In genomic region chr6:86157253-86158234, GRCm38 (mm10) we compare ENCODE assay signal across 9 mouse cellular contexts. TPM values are rescaled to one million over a fixed set of nuclear protein-coding genes. Genes with fewer than 3 reads are reported as not detected.
A peak's percentile ranks its signal among the peaks of the same experiment; 100 is the strongest.
DNase-seq lines count a peak whose midpoint lies in the region; ATAC-seq and TF ChIP-seq lines count a peak whose summit lies in the region.
"Had no signal": no experiment of that assay in that cellular context is flagged by ENCODE, and none has a peak within 500 bp of the region (broad histone marks: within the 10 kb centered on the region; RNA-seq: fewer than 3 reads in every experiment).

No protein-coding gene starts in this region.

- H3K9me3 ChIP-seq in hindbrain, postnatal 0 days (ENCODE audit: low read length): no peaks in the 10 kb centered on the region
- no peaks in the 10 kb centered on the region for H3K9me3 ChIP-seq in hindbrain, embryonic 13.5 days
- H3K9me3 ChIP-seq in MEL (replicated peaks; ENCODE audit: insufficient read depth, low read length): no peaks in the 10 kb centered on the region
- H3K9me3 ChIP-seq in lung, embryonic 15.5 days: no peaks in the 10 kb centered on the region
- no peaks in the 10 kb centered on the region for H3K9me3 ChIP-seq in hindbrain, embryonic 11.5 days (ENCODE audit: control insufficient read depth, low read length)

- peak; percentile 71 for DNase-seq in hindbrain, postnatal 0 days (ENCODE audit: low spot score)
- peak; percentile 17 for DNase-seq in MEL (ENCODE audit: low read depth, low spot score)
- peak; percentile 36 for DNase-seq in fibroblast of lung, adult 2 months (ENCODE audit: low read depth)
- no peak for DNase-seq in spleen, adult 18-20 months
- no peak for DNase-seq in layer of hippocampus, adult 11-12 months (ENCODE audit: low spot score)
- no peak for DNase-seq in hindbrain, embryonic 11.5 days (ENCODE audit: low spot score)

- H3K4me1 ChIP-seq in hindbrain, postnatal 0 days (ENCODE audit: insufficient read depth, low read length): peaks cover 4% of the 10 kb centered on the region; the same call in 1 of the 2 replicates
- peaks cover 8% of the 10 kb centered on the region for H3K4me1 ChIP-seq in hindbrain, embryonic 13.5 days (replicated peaks)
- no peaks in the 10 kb centered on the region; a peak in 1 of 4 replicates for H3K4me1 ChIP-seq in MEL (ENCODE audit: control insufficient read depth in 1 of 2, insufficient read depth in 2 of 2, low read length in 2 of 2)
- H3K4me1 ChIP-seq in lung, embryonic 15.5 days: peaks cover 11% of the 10 kb centered on the region
- no peaks in the 10 kb centered on the region for H3K4me1 ChIP-seq in hindbrain, embryonic 11.5 days (replicated peaks; ENCODE audit: control insufficient read depth, insufficient read depth, low read length)

- no peaks in the 10 kb centered on the region for H3K79me2 ChIP-seq in MEL (ENCODE audit: control insufficient read depth, insufficient read depth, low read length, poor library complexity)

- H3K27me3 ChIP-seq in hindbrain, postnatal 0 days (ENCODE audit: insufficient read depth, low read length): no peaks in the 10 kb centered on the region
- peaks cover 4% of the 10 kb centered on the region for H3K27me3 ChIP-seq in hindbrain, embryonic 13.5 days
- peaks cover 0 to 1% of the 10 kb centered on the region in 2 experiments; a peak in 2 of 4 replicates for H3K27me3 ChIP-seq in MEL (ENCODE audit: control insufficient read depth in 1 of 2, insufficient read depth in 2 of 2, low read length in 2 of 2)
- no peaks in the 10 kb centered on the region for H3K27me3 ChIP-seq in lung, embryonic 15.5 days
- H3K27me3 ChIP-seq in hindbrain, embryonic 11.5 days (ENCODE audit: control insufficient read depth, insufficient read depth, low read length): no peaks in the 10 kb centered on the region

- no peak overlapping the region for H3K4me2 ChIP-seq in hindbrain, postnatal 0 days (ENCODE audit: low read depth, low read length)
- H3K4me2 ChIP-seq in hindbrain, embryonic 13.5 days: no peak overlapping the region
- no peak overlapping the region for H3K4me2 ChIP-seq in lung, embryonic 15.5 days
- no peak overlapping the region for H3K4me2 ChIP-seq in hindbrain, embryonic 11.5 days (replicated peaks; ENCODE audit: low read depth, low read length)

- H3K4me3 ChIP-seq in hindbrain, postnatal 0 days (ENCODE audit: low read length): no peak overlapping the region
- H3K4me3 ChIP-seq in hindbrain, embryonic 13.5 days: no peak overlapping the region
- H3K4me3 ChIP-seq in MEL (ENCODE audit: control insufficient read depth in 1 of 2, insufficient read depth in 1 of 2, low read depth in 2 of 2, low read length in 2 of 2): no peak overlapping the region
- H3K4me3 ChIP-seq in lung, embryonic 15.5 days: no peak overlapping the region
- no peak overlapping the region for H3K4me3 ChIP-seq in hindbrain, embryonic 11.5 days (ENCODE audit: low read depth, low read length)

- WGBS in hindbrain, postnatal 0 days: 57% methylated on average over 17 of the region's 17 CpGs
- 66% methylated on average over 17 of the region's 17 CpGs for WGBS in hindbrain, embryonic 13.5 days
- 45% methylated on average over 17 of the region's 17 CpGs for WGBS in lung, embryonic 15.5 days
- WGBS in hindbrain, embryonic 11.5 days: 83% methylated on average over 17 of the region's 17 CpGs

- ATAC-seq in hindbrain, postnatal 0 days: peak; percentile 69
- no peak for ATAC-seq in hindbrain, embryonic 13.5 days (ENCODE audit: low FRiP score)
- peak; percentile 81 for ATAC-seq in lung, embryonic 15.5 days (ENCODE audit: borderline replicate concordance, extremely low read depth, low FRiP score, low TSS enrichment)
- no peak for ATAC-seq in hindbrain, embryonic 11.5 days (ENCODE audit: low FRiP score)

- TF ChIP-seq CTCF in hindbrain, postnatal 0 days (IDR thresholded peaks at IDR 0.05; ENCODE audit: low read depth): 0 out of 2 replicates have a peak, but pooled peaks have one; percentile 13
- peak; percentile 25 to 34 (median 28); a peak in 4 of 6 replicates for TF ChIP-seq CTCF in MEL (IDR thresholded peaks at IDR 0.05 in 2 of 3, conservative IDR thresholded peaks at IDR 0.05 in 1 of 3; ENCODE audit: control insufficient read depth in 1 of 3, insufficient read depth in 1 of 3, low read depth in 2 of 3, low read length in 3 of 3, poor library complexity in 1 of 3, severe bottlenecking in 1 of 3)

- TF ChIP-seq RAD21 in MEL (IDR thresholded peaks at IDR 0.05; ENCODE audit: low read depth, low read length): no peak

- no peaks in the 10 kb centered on the region for H3K36me3 ChIP-seq in hindbrain, postnatal 0 days (ENCODE audit: insufficient read depth, low read length)
- no peaks in the 10 kb centered on the region for H3K36me3 ChIP-seq in hindbrain, embryonic 13.5 days
- H3K36me3 ChIP-seq in MEL (ENCODE audit: control insufficient read depth in 1 of 2, insufficient read depth in 2 of 2, low read length in 2 of 2): no peaks in the 10 kb centered on the region
- no peaks in the 10 kb centered on the region for H3K36me3 ChIP-seq in lung, embryonic 15.5 days
- H3K36me3 ChIP-seq in hindbrain, embryonic 11.5 days (ENCODE audit: control insufficient read depth, insufficient read depth, low read length): no peaks in the 10 kb centered on the region

- TF ChIP-seq EP300 in MEL (IDR thresholded peaks at IDR 0.05; ENCODE audit: low read depth in 1 of 2, low read length in 2 of 2): no peak

- no peak overlapping the region for H3K27ac ChIP-seq in hindbrain, postnatal 0 days
- H3K27ac ChIP-seq in hindbrain, embryonic 13.5 days: no peak overlapping the region
- H3K27ac ChIP-seq in MEL (ENCODE audit: control insufficient read depth, low read depth, low read length): no peak overlapping the region
- H3K27ac ChIP-seq in lung, embryonic 15.5 days: no peak overlapping the region
- no peak overlapping the region for H3K27ac ChIP-seq in hindbrain, embryonic 11.5 days (ENCODE audit: low read depth, low read length)

- no peak for TF ChIP-seq POLR2A in MEL (IDR thresholded peaks at IDR 0.05; ENCODE audit: control insufficient read depth in 1 of 2, insufficient read depth in 1 of 2, low read depth in 1 of 2, low read length in 2 of 2, poor library complexity in 1 of 2)

- no peak overlapping the region for H3K9ac ChIP-seq in hindbrain, postnatal 0 days (replicated peaks; ENCODE audit: low read length)
- no peak overlapping the region for H3K9ac ChIP-seq in hindbrain, embryonic 13.5 days
- H3K9ac ChIP-seq in MEL (ENCODE audit: control insufficient read depth, low read depth, low read length, poor library complexity, severe bottlenecking): no peak overlapping the region
- H3K9ac ChIP-seq in lung, embryonic 15.5 days: no peak overlapping the region
- no peak overlapping the region for H3K9ac ChIP-seq in hindbrain, embryonic 11.5 days (ENCODE audit: low read depth, low read length)

TF ChIP-seq in MEL, 35 proteins besides CTCF, POLR2A, EP300 and RAD21:
- TF ChIP-seq SMC3 (IDR thresholded peaks at IDR 0.05; ENCODE audit: low read depth, low read length) (0 out of 2 replicates have a peak, but pooled peaks have one; percentile 18), MYC (IDR thresholded peaks at IDR 0.05; ENCODE audit: low read depth, low read length) (no peak)

RNA-seq across cellular contexts. Expression of gene Tgfa, which starts 37.5 kb away (rescaled TPM):
- 35.4 and 40.5 TPM in 2 replicates for total RNA-seq in hindbrain, postnatal 0 days (2014; rRNA removed)
- polyA plus RNA-seq in hindbrain, postnatal 0 days (2015; fragmentation: Nextera tagmentation; extraction: Ambion mirVana): 13.6 and 14.2 TPM in 2 replicates
- polyA plus RNA-seq in hindbrain, embryonic 13.5 days (2015; fragmentation: Nextera tagmentation; extraction: Ambion mirVana): 9.5 and 9.6 TPM in 2 replicates
- total RNA-seq in MEL (2012; rRNA removed): 6.6 and 7.8 TPM in 2 replicates
- polyA plus RNA-seq in MEL (2012; ENCODE audit: insufficient read depth in 1 of 2, insufficient read length in 2 of 2, low read depth in 1 of 2, low replicate concordance in 2 of 2, missing spikeins in 1 of 2): 1 to 10 TPM in 1 of 2 experiments, not detected in 1; 9.1 TPM
- 4.1 and 4.2 TPM in 2 replicates for polyA plus RNA-seq in lung, embryonic 15.5 days (2015; fragmentation: Nextera tagmentation; extraction: Ambion mirVana)
- polyA plus RNA-seq in hindbrain, embryonic 11.5 days (2014; fragmentation: Nextera tagmentation; extraction: Ambion mirVana): 2.2 and 2.5 TPM in 2 replicates
- total RNA-seq: common myeloid progenitor, adult 5-6 weeks had no signal

Comparison
In these comparisons a context has a peak if more than half of its experiments do, and no peak if none do; other contexts are left out.
1. ATAC-seq: peak in hindbrain, postnatal 0 days (single experiment) and lung, embryonic 15.5 days (single experiment); none in hindbrain, embryonic 13.5 days (single experiment) and hindbrain, embryonic 11.5 days (single experiment).
2. DNase-seq: peak in hindbrain, postnatal 0 days (single experiment), MEL (single experiment) and fibroblast of lung, adult 2 months (single experiment); none in spleen, adult 18-20 months (0 of 2), layer of hippocampus, adult 11-12 months (single experiment) and hindbrain, embryonic 11.5 days (single experiment).